Mouse (Mus musculus): ENCODE data around the gene Apobr.

Apobr gene

DNA sequence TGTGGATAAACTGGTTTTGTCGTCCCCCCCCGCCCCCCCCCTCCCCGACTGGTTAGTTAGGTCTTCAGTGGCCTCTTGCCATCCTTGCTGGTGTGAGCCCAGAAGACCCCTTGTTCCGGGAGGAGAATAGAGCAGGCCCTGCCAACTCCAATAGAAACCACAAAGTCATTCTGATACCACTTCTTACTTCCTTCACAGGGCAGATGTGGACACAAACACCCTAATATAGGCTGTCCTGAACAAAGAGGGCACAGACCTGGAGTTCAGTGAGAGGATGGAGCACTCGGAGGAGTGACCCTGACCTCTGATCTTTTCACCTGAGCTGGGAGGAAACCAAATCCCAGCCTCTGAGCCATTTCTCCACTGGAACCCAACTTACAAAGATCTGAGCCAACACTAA lies 17.2 kb downstream of the Apobr start:
- no peak for DNase-seq

GRCm38 (mm10) chr7:126602650-126603049 lies 17.9 kb downstream of the Apobr start:
- no peak for DNase-seq

DNA sequence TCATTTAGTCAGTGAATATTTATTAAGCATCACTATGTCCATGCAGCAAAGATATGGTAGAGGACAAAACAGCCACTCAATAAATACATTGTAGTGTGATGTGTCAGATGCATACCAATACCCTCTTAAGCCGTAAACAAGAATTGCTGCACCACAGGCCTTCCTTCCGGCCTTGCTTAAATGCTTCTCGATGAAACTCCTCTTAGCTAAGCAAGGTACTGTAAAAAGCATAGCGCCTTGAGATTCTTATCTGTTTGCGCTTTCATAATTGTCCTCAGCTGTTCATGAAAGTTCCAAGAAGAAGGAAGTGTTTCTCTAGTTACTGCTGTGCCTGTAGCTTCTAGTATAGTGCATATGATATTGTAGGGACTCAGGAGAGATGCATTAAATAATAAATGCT lies 21.9 kb downstream of the Apobr start:
- no peak for DNase-seq

GRCm38 (mm10) chr7:126607064-126607463 lies 22.3 kb downstream of the Apobr start:
- no peak for DNase-seq

GRCm38 (mm10) chr7:126607796-126608195 lies 23.1 kb downstream of the Apobr start:
- no peak for DNase-seq

DNA sequence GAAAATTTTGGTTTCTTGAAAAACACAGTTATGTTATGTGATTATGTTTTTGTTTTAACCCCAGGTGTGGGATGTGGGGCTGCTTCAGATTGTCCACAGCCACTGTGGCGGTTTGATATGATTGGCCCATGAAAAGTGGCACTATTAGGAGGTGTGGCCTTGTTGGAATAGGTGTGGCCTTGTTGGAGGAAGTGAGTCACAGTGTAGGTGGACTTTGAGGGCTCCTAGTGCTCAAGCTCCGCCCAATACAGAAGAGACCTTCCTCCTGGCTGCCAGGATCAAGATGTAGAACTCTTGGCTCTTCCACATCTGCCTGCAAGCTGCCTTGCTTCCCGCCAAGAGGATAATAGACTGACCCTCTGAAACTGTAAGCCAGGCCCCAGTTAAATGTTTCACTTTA lies 28.0 kb downstream of the Apobr start:
- no peak for DNase-seq

GRCm38 (mm10) chr7:126616707-126617106 lies 32.0 kb downstream of the Apobr start:
- no peak for DNase-seq

GRCm38 (mm10) chr7:126619559-126620275 lies 35.0 kb downstream of the Apobr start:
- no peak for DNase-seq

GRCm38 (mm10) chr7:126621452-126622359 lies 37.0 kb downstream of the Apobr start:
- no peak for DNase-seq

- no peak for DNase-seq
These were observed 38.6 kb downstream of the Apobr start for GRCm38 (mm10) chr7:126623381-126623780.

GRCm38 (mm10) chr7:126624774-126625173 lies 40.0 kb downstream of the Apobr start:
- DNase-seq = no peak

- peak in 1 of 2 experiments; percentile 15 for DNase-seq
These were observed 40.6 kb downstream of the Apobr start for GRCm38 (mm10) chr7:126625369-126625768.

- DNase-seq = no peak
These were observed 41.3 kb downstream of the Apobr start for GRCm38 (mm10) chr7:126625807-126626600.

- no peak for DNase-seq
These were observed 43.4 kb downstream of the Apobr start for GRCm38 (mm10) chr7:126628111-126628510.

DNA sequence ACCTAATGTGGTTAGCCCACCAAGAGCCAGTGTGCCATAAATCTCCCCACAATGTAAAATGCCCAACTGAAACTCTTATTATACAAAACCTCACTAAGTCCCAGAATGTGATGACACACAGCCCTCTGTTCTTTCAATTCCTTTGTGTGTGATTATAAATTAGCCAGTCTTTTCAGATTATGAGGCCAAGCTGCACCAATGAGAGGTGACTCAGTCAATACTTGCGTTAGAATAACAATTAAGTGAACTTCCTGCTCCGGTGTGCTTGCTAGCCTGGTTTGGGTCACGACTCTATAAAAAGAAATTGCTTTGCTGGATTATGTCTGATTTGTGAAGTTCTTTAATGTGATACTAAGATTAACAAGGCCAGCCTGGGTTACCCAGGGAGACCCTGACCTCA lies 45.2 kb downstream of the Apobr start:
- no peak for DNase-seq

DNA sequence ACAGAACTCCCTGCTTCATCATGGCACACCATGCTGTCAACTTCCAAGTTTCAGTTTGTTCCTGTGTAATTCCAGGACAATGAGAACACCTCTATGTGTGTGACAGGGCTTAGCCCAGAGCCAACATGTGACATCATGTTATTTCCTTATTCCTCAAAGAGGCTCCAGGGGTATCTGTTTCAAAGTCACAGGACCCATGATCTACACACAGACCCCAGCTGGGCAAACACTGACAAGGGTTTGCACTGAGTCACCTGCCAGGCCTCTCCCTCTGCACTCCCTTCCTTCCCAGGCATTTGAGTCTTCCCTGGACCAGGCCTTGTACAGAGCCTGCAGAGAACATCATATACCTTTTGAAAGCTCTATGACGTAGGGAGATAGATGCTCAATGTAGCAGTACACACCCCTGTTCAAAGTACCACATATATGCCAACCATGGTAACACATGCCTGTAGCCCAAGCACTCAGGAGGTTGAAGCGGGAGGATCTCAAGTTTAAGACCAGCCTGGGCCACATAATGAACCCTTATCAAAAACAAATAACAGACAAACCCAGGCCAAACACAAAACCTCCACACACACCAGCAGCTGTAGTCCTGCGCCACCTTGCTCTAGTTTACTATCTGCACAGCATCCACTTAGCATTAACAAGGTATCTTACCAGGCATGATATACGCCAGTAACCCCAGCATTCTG lies 46.2 kb downstream of the Apobr start, which contains the start of gene Nupr1:
Gene Nupr1 (minus strand): TSS at position 38 of the 695 bp plus-strand sequence.
- no peak for DNase-seq

DNA sequence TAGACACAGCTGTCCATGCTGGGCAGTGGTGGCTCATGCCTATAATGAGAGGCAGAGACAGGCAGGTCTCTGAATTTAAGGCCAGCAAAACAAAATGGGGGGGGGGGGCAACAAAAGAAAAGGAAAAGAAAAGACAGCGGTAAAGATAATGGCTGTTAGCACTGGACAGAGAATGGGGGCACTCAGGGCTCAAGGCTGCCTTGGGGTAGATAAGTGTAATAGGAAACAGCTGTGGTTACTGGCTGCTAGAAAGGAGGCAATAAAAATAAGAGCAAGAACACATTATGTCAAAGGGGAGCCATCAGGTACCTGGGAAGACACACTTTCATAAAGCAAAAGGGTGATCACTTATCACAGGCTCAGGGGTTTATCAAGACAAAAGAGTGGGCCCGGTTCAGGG lies 47.7 kb downstream of the Apobr start:
- DNase-seq = no peak

GRCm38 (mm10) chr7:126635375-126635774 lies 50.6 kb downstream of the Apobr start:
- no peak for DNase-seq

GRCm38 (mm10) chr7:126636733-126637520 lies 52.2 kb downstream of the Apobr start:
- DNase-seq = peak; percentile 19 to 41
